Mouse (Mus musculus) MEL (cell line): Measurements from ENCODE around the gene Rora. TPM values are rescaled to one million over a fixed set of nuclear protein-coding genes. Genes with fewer than 3 reads are reported as not detected.

Experiments used
- DNase-seq: peaks from one replicate; pipeline ENCODE4 v3.0.0; 2011; ENCODE audit warnings: low read depth, low spot score
- H3K27ac ChIP-seq: 2 replicates; pipeline ENCODE4 v1.5.1; 2012; ENCODE audit warnings: low read depth, mild to moderate bottlenecking, control low read depth, low read length, moderate library complexity; ENCODE audit not compliant: control insufficient read depth
- H3K27me3 ChIP-seq, 2 experiments: fragments of 150-350 bp in 1 of 2; sonication (generic) in 1 of 2; 2 replicates each; pipeline ENCODE4 v1.6.1; 2012; ENCODE audit warnings: low read length in 2 of 2, mild to moderate bottlenecking in 2 of 2, improper control_type of control experiment in 1 of 2, moderate library complexity in 1 of 2; ENCODE audit not compliant: insufficient read depth in 2 of 2, control insufficient read depth in 1 of 2
- H3K36me3 ChIP-seq, 2 experiments: 2 replicates each; pipeline ENCODE4 v1.6.1; 2012 to 2014; ENCODE audit warnings: low read length in 2 of 2, improper control_type of control experiment in 1 of 2, inconsistent platforms in 1 of 2, mild to moderate bottlenecking in 1 of 2; ENCODE audit not compliant: insufficient read depth in 2 of 2, control insufficient read depth in 1 of 2
- H3K4me1 ChIP-seq, 2 experiments: fragments of 150-350 bp in 1 of 2; sonication (generic) in 1 of 2; 2 replicates each; pipeline ENCODE4 v1.6.1; 2012; ENCODE audit warnings: low read length in 2 of 2, improper control_type of control experiment in 1 of 2, mild to moderate bottlenecking in 1 of 2; ENCODE audit not compliant: insufficient read depth in 2 of 2, control insufficient read depth in 1 of 2
- H3K4me3 ChIP-seq, 2 experiments: fragments of 150-350 bp in 1 of 2; sonication (generic) in 1 of 2; 2 replicates each; pipeline ENCODE4 v1.5.1; 2012; ENCODE audit warnings: low read depth in 2 of 2, low read length in 2 of 2, mild to moderate bottlenecking in 2 of 2, moderate library complexity in 2 of 2, control low read depth in 1 of 2, improper control_type of control experiment in 1 of 2; ENCODE audit not compliant: control insufficient read depth in 1 of 2, insufficient read depth in 1 of 2
- H3K79me2 ChIP-seq: 2 replicates; pipeline ENCODE4 v1.6.1; 2012; ENCODE audit warnings: mild to moderate bottlenecking, low read length, moderate library complexity; ENCODE audit not compliant: control insufficient read depth, poor library complexity, insufficient read depth
- H3K9ac ChIP-seq: 2 replicates; pipeline ENCODE4 v1.6.1; 2012; ENCODE audit warnings: low read depth, mild to moderate bottlenecking, control low read depth, low read length, moderate library complexity; ENCODE audit not compliant: control insufficient read depth, poor library complexity, severe bottlenecking
- H3K9me3 ChIP-seq: fragments of 150-350 bp; sonication (generic); replicated peaks from 2 replicates; pipeline ENCODE4 v1.6.1; 2012; ENCODE audit warnings: mild to moderate bottlenecking, low read length, improper control_type of control experiment, moderate library complexity; ENCODE audit not compliant: insufficient read depth
- CHD1 ChIP-seq: IDR thresholded peaks from 2 replicates; pipeline ENCODE4 v1.6.1; 2012; ENCODE audit warnings: low read depth, mild to moderate bottlenecking, inconsistent platforms, low read length, improper control_type of control experiment
- CHD2 ChIP-seq: IDR thresholded peaks from 2 replicates; pipeline ENCODE4 v1.6.1; 2011; ENCODE audit warnings: low read length, improper control_type of control experiment
- CTCF ChIP-seq, 3 experiments: IDR thresholded peaks in 2 of 3; conservative IDR thresholded peaks in 1 of 3; 2 replicates each; pipeline ENCODE4 v1.5.1; 2011 to 2012; ENCODE audit warnings: low read length in 3 of 3, low read depth in 2 of 3, mild to moderate bottlenecking in 2 of 3, improper control_type of control experiment in 1 of 3, inconsistent platforms in 1 of 3, mixed read lengths in 1 of 3, moderate library complexity in 1 of 3; ENCODE audit not compliant: control insufficient read depth in 1 of 3, insufficient read depth in 1 of 3, poor library complexity in 1 of 3, severe bottlenecking in 1 of 3
- ELF1 ChIP-seq: IDR thresholded peaks from 2 replicates; pipeline ENCODE4 v1.6.1; 2014; ENCODE audit warnings: low read depth, mild to moderate bottlenecking, inconsistent platforms, low read length, improper control_type of control experiment, moderate library complexity
- ETS1 ChIP-seq: IDR thresholded peaks from 2 replicates; pipeline ENCODE4 v1.6.1; 2012; ENCODE audit warnings: low read depth, mild to moderate bottlenecking, inconsistent platforms, low read length, improper control_type of control experiment, moderate library complexity
- GATA1 ChIP-seq: IDR thresholded peaks from 2 replicates; pipeline ENCODE4 v1.6.1; 2011; ENCODE audit warnings: low read depth, low read length, improper control_type of control experiment
- HCFC1 ChIP-seq: IDR thresholded peaks from 2 replicates; pipeline ENCODE4 v1.6.1; 2012; ENCODE audit warnings: low read depth, mild to moderate bottlenecking, inconsistent platforms, low read length, improper control_type of control experiment, moderate library complexity
- MAZ ChIP-seq: IDR thresholded peaks from 2 replicates; pipeline ENCODE4 v1.6.1; 2012; ENCODE audit warnings: low read depth, mild to moderate bottlenecking, inconsistent platforms, low read length, improper control_type of control experiment
- MEF2A ChIP-seq: IDR thresholded peaks from 2 replicates; pipeline ENCODE4 v1.6.1; 2014; ENCODE audit warnings: low read depth, mild to moderate bottlenecking, inconsistent platforms, low read length, improper control_type of control experiment; ENCODE audit not compliant: poor library complexity, insufficient replicate concordance, severe bottlenecking; ENCODE audit errors: extremely low read depth
- MYB ChIP-seq: IDR thresholded peaks from 2 replicates; pipeline ENCODE4 v1.6.1; 2011; ENCODE audit warnings: mild to moderate bottlenecking, low read depth, low read length, improper control_type of control experiment
- NELFE ChIP-seq: IDR thresholded peaks from 2 replicates; pipeline ENCODE4 v1.6.1; 2011; ENCODE audit warnings: low read depth, low read length, improper control_type of control experiment
- POLR2AphosphoS2 ChIP-seq: IDR thresholded peaks from 2 replicates; pipeline ENCODE4 v1.6.1; 2011; ENCODE audit warnings: low read length, improper control_type of control experiment
- SMC3 ChIP-seq: IDR thresholded peaks from 2 replicates; pipeline ENCODE4 v1.6.1; 2011; ENCODE audit warnings: low read depth, low read length, improper control_type of control experiment
- UBTF ChIP-seq: IDR thresholded peaks from 2 replicates; pipeline ENCODE4 v1.6.1; 2012; ENCODE audit warnings: low read depth, mild to moderate bottlenecking, inconsistent platforms, low read length, improper control_type of control experiment, moderate library complexity, borderline replicate concordance; ENCODE audit not compliant: insufficient read depth
- ZKSCAN1 ChIP-seq: IDR thresholded peaks from 2 replicates; pipeline ENCODE4 v1.6.1; 2012; ENCODE audit warnings: low read depth, mild to moderate bottlenecking, inconsistent platforms, low read length, improper control_type of control experiment, moderate library complexity
- ZMIZ1 ChIP-seq: IDR thresholded peaks from 2 replicates; pipeline ENCODE4 v1.6.1; 2012; ENCODE audit warnings: low read depth, mild to moderate bottlenecking, inconsistent platforms, low read length, improper control_type of control experiment, moderate library complexity
- polyA plus RNA-seq, 2 experiments: library from polyadenylated mRNA; stranded (reverse) in 1 of 2; unstranded in 1 of 2; fragments of >175 nt in 1 of 2; fragments of >200 nt in 1 of 2; gene quantifications; 2 replicates each; pipeline versions ENCODE4 v1.2.1 to v1.2.4; 2012; ENCODE audit warnings: low replicate concordance in 2 of 2, low read depth in 1 of 2; ENCODE audit not compliant: insufficient read length in 2 of 2, insufficient read depth in 1 of 2, missing spikeins in 1 of 2
- total RNA-seq: library from RNA; depleted of rRNA; stranded (reverse); fragments of 300-350 nt; gene quantifications from 2 replicates; pipeline ENCODE4 v1.2.3, GENCODE M21; 2012

Gene Rora
- total and polyA plus RNA-seq, 3 experiments, result not detected

DNA sequence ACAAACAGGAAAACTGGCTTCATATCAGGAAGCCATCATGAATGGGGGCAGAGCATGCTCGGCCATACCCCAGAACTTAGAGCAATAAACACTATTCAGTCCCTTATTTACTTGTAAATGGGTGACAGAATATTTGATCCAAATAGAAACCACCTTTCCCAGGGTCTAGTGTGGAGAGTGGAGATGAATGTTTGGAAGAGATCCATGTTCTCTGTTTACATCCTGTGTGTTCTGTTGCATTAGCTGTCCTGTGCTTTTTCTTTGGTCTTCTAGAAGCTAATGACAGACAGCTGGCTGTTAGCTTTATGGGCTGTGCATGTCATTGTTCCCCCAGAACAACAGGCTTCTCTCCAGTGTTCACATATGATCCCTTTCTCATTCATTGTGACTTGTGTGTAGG, 731.3 kb downstream of the Rora start:
- H3K9ac ChIP-seq, result no peak overlapping the region
- DNase-seq, result no peak

DNA sequence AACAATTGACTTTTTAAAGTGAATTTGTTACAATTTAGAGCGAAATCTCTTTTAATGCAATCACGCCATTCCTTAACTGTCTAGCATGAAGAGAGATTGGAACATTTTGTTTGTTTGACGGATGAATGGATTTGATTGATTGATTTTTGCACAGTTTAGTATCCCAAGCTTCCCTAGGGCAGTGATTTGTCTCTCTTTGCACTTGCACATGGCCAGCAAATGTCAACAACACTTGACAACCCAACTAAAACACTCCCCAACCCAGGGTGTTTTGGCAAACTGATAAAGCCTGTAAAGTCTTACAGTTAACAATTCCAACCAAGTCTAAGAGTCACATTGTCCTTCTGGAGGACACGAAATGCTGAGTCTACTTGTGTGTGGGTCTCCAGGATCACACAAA, 733.7 kb downstream of the Rora start:
- Histone ChIP-seq H3K9ac (no peak overlapping the region), H3K27me3 (no peaks in the 10 kb centered on the region; a peak in 2 of 4 replicates), H3K27ac (no peak overlapping the region), H3K4me3 (no peak overlapping the region), H3K4me1 (no peaks in the 10 kb centered on the region), H3K9me3 (no peaks in the 10 kb centered on the region), H3K36me3 (no peaks in the 10 kb centered on the region), H3K79me2 (no peaks in the 10 kb centered on the region)
- TF ChIP-seq ETS1, result no peak
- no peak for TF ChIP-seq SMC3
- no peak for TF ChIP-seq NELFE
- TF ChIP-seq GATA1, result no peak
- TF ChIP-seq MYB, result no peak
- TF ChIP-seq POLR2AphosphoS2, result no peak
- no peak for TF ChIP-seq CHD2
- no peak for TF ChIP-seq ZKSCAN1
- TF ChIP-seq CHD1, result no peak
- TF ChIP-seq UBTF, result no peak
- no peak for DNase-seq

More for the DNA sequence above, 731.3 kb downstream of the Rora start:
- no peak for TF ChIP-seq CTCF (IDR thresholded peaks at IDR 0.05 in 2 of 3, conservative IDR thresholded peaks at IDR 0.05 in 1 of 3; ENCODE audit: control insufficient read depth in 1 of 3, insufficient read depth in 1 of 3, low read depth in 2 of 3, low read length in 3 of 3, poor library complexity in 1 of 3, severe bottlenecking in 1 of 3)
- no peak for TF ChIP-seq MEF2A
- TF ChIP-seq CHD2, result no peak
- no peak for TF ChIP-seq HCFC1
- TF ChIP-seq MAZ, result no peak
- TF ChIP-seq GATA1, result no peak
- no peak for TF ChIP-seq NELFE
- TF ChIP-seq ELF1, result no peak
- no peak for TF ChIP-seq ZMIZ1
- Histone ChIP-seq H3K27me3 (peaks cover 0 to 3% of the 10 kb centered on the region in 2 experiments; a peak in 2 of 4 replicates), H3K9me3 (no peaks in the 10 kb centered on the region), H3K36me3 (no peaks in the 10 kb centered on the region), H3K27ac (no peak overlapping the region), H3K4me3 (no peak overlapping the region), H3K79me2 (no peaks in the 10 kb centered on the region), H3K4me1 (0 out of 4 replicates have a peak, but pooled peaks cover 0 to 2% of the 10 kb centered on the region in 2 experiments)
